Mouse (Mus musculus) gastrocnemius, postnatal 4 days (tissue): Measurements from ENCODE around the gene Flt3. TPM values are rescaled to one million over a fixed set of nuclear protein-coding genes. Genes with fewer than 3 reads are reported as not detected.
A peak's percentile ranks its signal among the peaks of the same experiment; 100 is the strongest.

Experiments
- DNase-seq, 2 experiments: peaks; one replicate each; pipeline ENCODE4 v3.0.0; 2021 to 2022; ENCODE audit warnings: low spot score in 2 of 2, mixed read lengths in 2 of 2
- total RNA-seq, 2 experiments: library from RNA; stranded (reverse); gene quantifications; 2 replicates each; pipeline ENCODE4 v1.2.3; 2021

The Flt3 gene
- total RNA-seq, 2 experiments from 2014 or later: not detected

- DNase-seq: no peak
Measured at GRCm38 (mm10) chr5:147410585-147410984, 10.3 kb upstream of the Flt3 start.

- DNase-seq: no peak
Measured at GRCm38 (mm10) chr5:147408731-147409130, 8.4 kb upstream of the Flt3 start.

- DNase-seq: no peak
Measured at GRCm38 (mm10) chr5:147406135-147406534, 5.8 kb upstream of the Flt3 start.

GRCm38 (mm10) chr5:147402505-147402904, 2.2 kb upstream of the Flt3 start:
- DNase-seq: peak in 1 of 2 experiments; percentile 36

- DNase-seq: no peak
Measured at GRCm38 (mm10) chr5:147401024-147401423, 735 bp upstream of the Flt3 start.

GRCm38 (mm10) chr5:147400505-147400979, 253 bp upstream of the Flt3 start:
- no peak for DNase-seq

- DNase-seq: no peak
Measured at GRCm38 (mm10) chr5:147395050-147395449, 5.2 kb downstream of the Flt3 start.

- no peak for DNase-seq
Measured at GRCm38 (mm10) chr5:147392667-147393213, 7.5 kb downstream of the Flt3 start.

GRCm38 (mm10) chr5:147390772-147391171, 9.5 kb downstream of the Flt3 start:
- DNase-seq: no peak

GRCm38 (mm10) chr5:147389052-147389451, 11.2 kb downstream of the Flt3 start:
- DNase-seq: no peak

- DNase-seq: no peak
Measured at GRCm38 (mm10) chr5:147388376-147389008, 11.8 kb downstream of the Flt3 start.

- no peak for DNase-seq
Measured at GRCm38 (mm10) chr5:147386865-147387264, 13.4 kb downstream of the Flt3 start.

- no peak for DNase-seq
Measured at GRCm38 (mm10) chr5:147381396-147381795, 18.9 kb downstream of the Flt3 start.

GRCm38 (mm10) chr5:147379481-147379880, 20.8 kb downstream of the Flt3 start:
- DNase-seq: no peak

- DNase-seq: no peak
Measured at GRCm38 (mm10) chr5:147370276-147370675, 30.0 kb downstream of the Flt3 start.

GRCm38 (mm10) chr5:147368221-147368620, 32.1 kb downstream of the Flt3 start:
- no peak for DNase-seq

GRCm38 (mm10) chr5:147365995-147366765, 34.1 kb downstream of the Flt3 start:
- no peak for DNase-seq

GRCm38 (mm10) chr5:147363054-147363453, 37.2 kb downstream of the Flt3 start:
- no peak for DNase-seq

GRCm38 (mm10) chr5:147358481-147358880, 41.8 kb downstream of the Flt3 start:
- DNase-seq: no peak

- no peak for DNase-seq
Measured at GRCm38 (mm10) chr5:147357536-147357935, 42.8 kb downstream of the Flt3 start.

- no peak for DNase-seq
Measured at GRCm38 (mm10) chr5:147356260-147357055, 43.8 kb downstream of the Flt3 start.
